Mouse (Mus musculus): Measurements from ENCODE around the gene Atp5h. TPM values are rescaled to one million over a fixed set of nuclear protein-coding genes. Genes with fewer than 3 reads are reported as not detected.

Gene Atp5h
- polyA plus RNA-seq, 1 experiment, result 393 TPM

- no peak overlapping the region for H3K27ac ChIP-seq (ENCODE audit: insufficient read depth, low read depth, low read length)
- TF ChIP-seq CTCF (IDR thresholded peaks at IDR 0.05; ENCODE audit: low read depth, low read length) (no peak), POLR2A (IDR thresholded peaks at IDR 0.05; ENCODE audit: borderline replicate concordance, low read depth, low read length) (no peak)
- no peak overlapping the region for H3K4me3 ChIP-seq (ENCODE audit: insufficient read depth, low read length)
- peaks cover 5% of the 10 kb centered on the region for H3K4me1 ChIP-seq (ENCODE audit: control insufficient read depth, insufficient read depth, low read length)
These were observed 47.7 kb downstream of the Atp5h start for GRCm38 (mm10) chr11:115372015-115372414.

- no peak overlapping the region for H3K4me3 ChIP-seq (ENCODE audit: insufficient read depth, low read length)
- peaks cover 5% of the 10 kb centered on the region for H3K4me1 ChIP-seq (ENCODE audit: control insufficient read depth, insufficient read depth, low read length)
- no peak overlapping the region for H3K27ac ChIP-seq (ENCODE audit: insufficient read depth, low read depth, low read length)
- TF ChIP-seq POLR2A (IDR thresholded peaks at IDR 0.05; ENCODE audit: borderline replicate concordance, low read depth, low read length), result no peak
- TF ChIP-seq CTCF (IDR thresholded peaks at IDR 0.05; ENCODE audit: low read depth, low read length), result no peak
These were observed 48.4 kb downstream of the Atp5h start for GRCm38 (mm10) chr11:115371354-115371753.

GRCm38 (mm10) chr11:115370368-115370767 is 49.4 kb downstream of the Atp5h start:
- no peak for TF ChIP-seq POLR2A (IDR thresholded peaks at IDR 0.05; ENCODE audit: borderline replicate concordance, low read depth, low read length)
- Histone ChIP-seq H3K27ac (ENCODE audit: insufficient read depth, low read depth, low read length) (no peak overlapping the region), H3K4me1 (ENCODE audit: control insufficient read depth, insufficient read depth, low read length) (peaks cover 5% of the 10 kb centered on the region), H3K4me3 (ENCODE audit: insufficient read depth, low read length) (no peak overlapping the region)

- Histone ChIP-seq H3K27ac (ENCODE audit: insufficient read depth, low read depth, low read length) (no peak within 1 kb of the TSS), H3K4me1 (ENCODE audit: control insufficient read depth, insufficient read depth, low read length) (peaks cover 2% of the 10 kb centered on the region; the same call in 1 of the 2 replicates), H3K4me3 (ENCODE audit: insufficient read depth, low read length) (peak within 1 kb of the TSS; percentile 55)
- TF ChIP-seq POLR2A (IDR thresholded peaks at IDR 0.05; ENCODE audit: borderline replicate concordance, low read depth, low read length) (no peak), CTCF (IDR thresholded peaks at IDR 0.05; ENCODE audit: low read depth, low read length) (no peak)
These were observed 52.3 kb downstream of the Atp5h start, which contains the start of gene Hid1 for GRCm38 (mm10) chr11:115367395-115367944. Hid1 (minus strand) TSS chr11:115367756.

GRCm38 (mm10) chr11:115366706-115367394 is 52.9 kb downstream of the Atp5h start:
- no peak overlapping the region for H3K27ac ChIP-seq (ENCODE audit: insufficient read depth, low read depth, low read length)
- H3K4me1 ChIP-seq (ENCODE audit: control insufficient read depth, insufficient read depth, low read length), result peaks cover 2% of the 10 kb centered on the region; the same call in 1 of the 2 replicates
- no peak for TF ChIP-seq CTCF (IDR thresholded peaks at IDR 0.05; ENCODE audit: low read depth, low read length)
- no peak for TF ChIP-seq POLR2A (IDR thresholded peaks at IDR 0.05; ENCODE audit: borderline replicate concordance, low read depth, low read length)
- peak overlapping the region; percentile 55 for H3K4me3 ChIP-seq (ENCODE audit: insufficient read depth, low read length)

GRCm38 (mm10) chr11:115366039-115366705 is 53.6 kb downstream of the Atp5h start:
- TF ChIP-seq POLR2A (IDR thresholded peaks at IDR 0.05; ENCODE audit: borderline replicate concordance, low read depth, low read length) (no peak), CTCF (IDR thresholded peaks at IDR 0.05; ENCODE audit: low read depth, low read length) (no peak)
- Histone ChIP-seq H3K27ac (ENCODE audit: insufficient read depth, low read depth, low read length) (no peak overlapping the region), H3K4me1 (ENCODE audit: control insufficient read depth, insufficient read depth, low read length) (peaks cover 2% of the 10 kb centered on the region; the same call in 1 of the 2 replicates), H3K4me3 (ENCODE audit: insufficient read depth, low read length) (no peak overlapping the region)

Other genes with a start within 250 kb of the Atp5h start
- 40.2 and 42.7 TPM in 2 replicates for gene Tmem104, start 232.5 kb downstream of the Atp5h start, polyA plus RNA-seq (2012; ENCODE audit: insufficient read depth, insufficient read length, missing spikeins)
- 23.5 and 24.0 TPM in 2 replicates for gene Nat9, start 232.1 kb downstream of the Atp5h start, polyA plus RNA-seq (2012; ENCODE audit: insufficient read depth, insufficient read length, missing spikeins)
- not detected in 2 replicates for gene Grin2c, start 152.7 kb downstream of the Atp5h start, polyA plus RNA-seq (2012; ENCODE audit: insufficient read depth, insufficient read length, missing spikeins)
- 7.8 and 9.6 TPM in 2 replicates for gene Fdxr, start 142.9 kb downstream of the Atp5h start, polyA plus RNA-seq (2012; ENCODE audit: insufficient read depth, insufficient read length, missing spikeins)
- gene Fads6, start 122.3 kb downstream of the Atp5h start, polyA plus RNA-seq (2012; ENCODE audit: insufficient read depth, insufficient read length, missing spikeins), result 1.5 and 1.9 TPM in 2 replicates
- gene Otop2, start 112.8 kb downstream of the Atp5h start, polyA plus RNA-seq (2012; ENCODE audit: insufficient read depth, insufficient read length, missing spikeins), result not detected in 2 replicates
- not detected in 2 replicates for gene Ush1g, start 97.9 kb downstream of the Atp5h start, polyA plus RNA-seq (2012; ENCODE audit: insufficient read depth, insufficient read length, missing spikeins)
- not detected in 2 replicates for gene Otop3, start 85.2 kb downstream of the Atp5h start, polyA plus RNA-seq (2012; ENCODE audit: insufficient read depth, insufficient read length, missing spikeins)
- gene Hid1, start 52.2 kb downstream of the Atp5h start, polyA plus RNA-seq (2012; ENCODE audit: insufficient read depth, insufficient read length, missing spikeins), result 0.78 TPM in 1 of 2 replicates, not detected in the other
- gene Cdr2l, start 38.0 kb downstream of the Atp5h start, polyA plus RNA-seq (2012; ENCODE audit: insufficient read depth, insufficient read length, missing spikeins), result 0.15 and 0.64 TPM in 2 replicates
- gene Mrpl58, start 16.2 kb downstream of the Atp5h start, polyA plus RNA-seq (2012; ENCODE audit: insufficient read depth, insufficient read length, missing spikeins), result 38.2 and 49.0 TPM in 2 replicates
- 27.0 and 28.0 TPM in 2 replicates for gene Kctd2, start 166 bp upstream of the Atp5h start, polyA plus RNA-seq (2012; ENCODE audit: insufficient read depth, insufficient read length, missing spikeins)
- not detected in 2 replicates for gene Trim80, start 20.6 kb upstream of the Atp5h start, polyA plus RNA-seq (2012; ENCODE audit: insufficient read depth, insufficient read length, missing spikeins)
- not detected in 2 replicates for gene Slc16a5, start 42.5 kb upstream of the Atp5h start, polyA plus RNA-seq (2012; ENCODE audit: insufficient read depth, insufficient read length, missing spikeins)
- 31.1 and 35.2 TPM in 2 replicates for gene Armc7, start 55.7 kb upstream of the Atp5h start, polyA plus RNA-seq (2012; ENCODE audit: insufficient read depth, insufficient read length, missing spikeins)
- 66.3 and 79.3 TPM in 2 replicates for gene Nt5c, start 71.9 kb upstream of the Atp5h start, polyA plus RNA-seq (2012; ENCODE audit: insufficient read depth, insufficient read length, missing spikeins)
- gene Jpt1, start 94.4 kb upstream of the Atp5h start, polyA plus RNA-seq (2012; ENCODE audit: insufficient read depth, insufficient read length, missing spikeins), result 166 and 168 TPM in 2 replicates
- 303 and 332 TPM in 2 replicates for gene Sumo2, start 116.3 kb upstream of the Atp5h start, polyA plus RNA-seq (2012; ENCODE audit: insufficient read depth, insufficient read length, missing spikeins)
- 32.3 and 34.6 TPM in 2 replicates for gene Nup85, start 144.5 kb upstream of the Atp5h start, polyA plus RNA-seq (2012; ENCODE audit: insufficient read depth, insufficient read length, missing spikeins)
- 33.1 and 36.9 TPM in 2 replicates for gene Mrps7, start 184.0 kb upstream of the Atp5h start, polyA plus RNA-seq (2012; ENCODE audit: insufficient read depth, insufficient read length, missing spikeins)
- 60.1 and 81.9 TPM in 2 replicates for gene Gga3, start 184.1 kb upstream of the Atp5h start, polyA plus RNA-seq (2012; ENCODE audit: insufficient read depth, insufficient read length, missing spikeins)
- gene Mif4gd, start 193.0 kb upstream of the Atp5h start, polyA plus RNA-seq (2012; ENCODE audit: insufficient read depth, insufficient read length, missing spikeins), result 90.6 and 96.3 TPM in 2 replicates
- 27.0 and 37.0 TPM in 2 replicates for gene Slc25a19, start 208.3 kb upstream of the Atp5h start, polyA plus RNA-seq (2012; ENCODE audit: insufficient read depth, insufficient read length, missing spikeins)